Mouse (Mus musculus): Measurements from ENCODE around the gene Med13l. TPM values are rescaled to one million over a fixed set of nuclear protein-coding genes. Genes with fewer than 3 reads are reported as not detected.
"Not testable (repeated sequence)": the region's sequence is repeated elsewhere in the genome, so short reads cannot be mapped to it uniquely, and the experiment has no call there.

Gene Med13l
- polyA plus RNA-seq, 1 experiment from 2014 or later: 10.4 TPM

- Histone ChIP-seq H3K4me2 (ENCODE audit: low read depth, low read length) (no peak overlapping the region; the same call in 1 of the 2 replicates), H3K4me3 (replicated peaks; ENCODE audit: low read length) (0 out of 2 replicates have a peak overlapping the region, but pooled peaks have one; percentile 11), H3K27me3 (ENCODE audit: control insufficient read depth, insufficient read depth, low read length) (no peaks in the 10 kb centered on the region), H3K4me1 (ENCODE audit: control insufficient read depth, insufficient read depth, low read length) (peaks cover 45% of the 10 kb centered on the region), H3K27ac (ENCODE audit: low read length) (peak overlapping the region; percentile 62; the same call in 1 of the 2 replicates), H3K9me3 (replicated peaks; ENCODE audit: control insufficient read depth, low read length) (no peaks in the 10 kb centered on the region), H3K9ac (ENCODE audit: low read length) (no peak overlapping the region), H3K36me3 (ENCODE audit: control insufficient read depth, insufficient read depth, low read length) (no peaks in the 10 kb centered on the region)
- WGBS: 57% methylated on average over 4 of the region's 4 CpGs
- ATAC-seq (ENCODE audit: insufficient read depth, low FRiP score): peak; percentile 39; the same call in 1 of the 2 replicates
Observed at GRCm38 (mm10) chr5:118650007-118650548, 89.6 kb downstream of the Med13l start.

DNA sequence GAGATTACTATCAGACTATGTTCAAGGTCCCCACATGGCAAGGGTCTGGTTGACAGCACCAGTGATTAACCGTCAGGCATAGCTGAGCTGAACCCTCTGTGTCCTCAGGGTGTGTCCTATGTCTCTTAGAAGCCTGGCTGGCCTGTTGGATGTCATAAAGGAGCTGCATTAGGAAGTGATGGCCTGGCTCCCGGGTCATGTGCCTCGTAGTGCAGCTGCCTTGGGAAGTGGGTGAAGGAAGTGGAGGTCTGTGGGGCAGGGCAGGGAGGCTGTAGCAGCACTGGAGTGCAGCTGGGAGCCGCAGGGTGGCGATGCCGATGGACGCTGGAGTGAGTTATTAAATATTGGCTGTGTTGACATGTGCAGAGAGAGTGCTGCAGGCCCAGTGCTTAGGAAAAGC lies 90.3 kb downstream of the Med13l start:
- ATAC-seq (ENCODE audit: insufficient read depth, low FRiP score): no peak; the same call in 1 of the 2 replicates
- H3K27me3 ChIP-seq (ENCODE audit: control insufficient read depth, insufficient read depth, low read length): no peaks in the 10 kb centered on the region

GRCm38 (mm10) chr5:118652611-118653010 lies 92.1 kb downstream of the Med13l start:
- 90% methylated on average over 8 of the region's 8 CpGs for WGBS
- Histone ChIP-seq H3K36me3 (ENCODE audit: control insufficient read depth, insufficient read depth, low read length) (no peaks in the 10 kb centered on the region), H3K4me3 (replicated peaks; ENCODE audit: low read length) (no peak overlapping the region), H3K9me3 (replicated peaks; ENCODE audit: control insufficient read depth, low read length) (no peaks in the 10 kb centered on the region), H3K9ac (ENCODE audit: low read length) (no peak overlapping the region), H3K4me1 (ENCODE audit: control insufficient read depth, insufficient read depth, low read length) (peaks cover 29% of the 10 kb centered on the region), H3K27ac (ENCODE audit: low read length) (no peak overlapping the region), H3K27me3 (ENCODE audit: control insufficient read depth, insufficient read depth, low read length) (no peaks in the 10 kb centered on the region), H3K4me2 (ENCODE audit: low read depth, low read length) (no peak overlapping the region)
- ATAC-seq (ENCODE audit: insufficient read depth, low FRiP score): no peak

More for the DNA sequence above, 90.3 kb downstream of the Med13l start:
- no peaks in the 10 kb centered on the region for H3K9me3 ChIP-seq (replicated peaks; ENCODE audit: control insufficient read depth, low read length)
- no peak overlapping the region for H3K9ac ChIP-seq (ENCODE audit: low read length)
- no peak overlapping the region; the same call in 1 of the 2 replicates for H3K27ac ChIP-seq (ENCODE audit: low read length)
- H3K4me1 ChIP-seq (ENCODE audit: control insufficient read depth, insufficient read depth, low read length): peaks cover 41% of the 10 kb centered on the region
- no peaks in the 10 kb centered on the region for H3K36me3 ChIP-seq (ENCODE audit: control insufficient read depth, insufficient read depth, low read length)
- WGBS: 52% methylated on average over 7 of the region's 7 CpGs
- no peak overlapping the region for H3K4me3 ChIP-seq (replicated peaks; ENCODE audit: low read length)
- H3K4me2 ChIP-seq (ENCODE audit: low read depth, low read length): no peak overlapping the region

DNA sequence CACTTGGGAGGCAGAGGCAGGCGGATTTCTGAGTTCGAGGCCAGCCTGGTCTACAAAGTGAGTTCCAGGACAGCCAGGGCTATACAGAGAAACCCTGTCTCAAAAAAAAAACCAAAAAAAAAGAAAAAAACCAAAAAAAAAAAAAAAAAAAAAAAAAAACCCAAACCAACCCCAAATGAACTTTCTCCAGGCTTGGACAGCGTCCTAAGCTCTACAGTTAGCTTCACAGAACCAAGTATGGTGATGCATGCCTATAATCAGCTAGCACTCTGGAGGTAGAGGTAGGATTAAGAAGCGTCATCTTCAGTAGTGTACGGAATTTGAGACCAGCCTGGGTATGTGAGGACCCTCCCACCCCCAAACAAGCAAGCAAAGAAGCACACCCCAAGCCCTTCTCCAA lies 92.6 kb downstream of the Med13l start:
- not testable (repeated sequence) for H3K9ac ChIP-seq (ENCODE audit: low read length); H3K36me3 ChIP-seq (ENCODE audit: control insufficient read depth, insufficient read depth, low read length); H3K4me2 ChIP-seq (ENCODE audit: low read depth, low read length); H3K4me3 ChIP-seq (replicated peaks; ENCODE audit: low read length); H3K9me3 ChIP-seq (replicated peaks; ENCODE audit: control insufficient read depth, low read length); H3K27me3 ChIP-seq (ENCODE audit: control insufficient read depth, insufficient read depth, low read length); ATAC-seq (ENCODE audit: insufficient read depth, low FRiP score); H3K27ac ChIP-seq (ENCODE audit: low read length)
- H3K4me1 ChIP-seq (ENCODE audit: control insufficient read depth, insufficient read depth, low read length): peaks cover 24% of the 10 kb centered on the region
- WGBS: 89% methylated on average over 5 of the region's 5 CpGs

GRCm38 (mm10) chr5:118654599-118654998 lies 94.1 kb downstream of the Med13l start:
- H3K9ac ChIP-seq (ENCODE audit: low read length): no peak overlapping the region
- 76% methylated on average over 11 of the region's 11 CpGs for WGBS
- no peaks in the 10 kb centered on the region for H3K36me3 ChIP-seq (ENCODE audit: control insufficient read depth, insufficient read depth, low read length)
- H3K27me3 ChIP-seq (ENCODE audit: control insufficient read depth, insufficient read depth, low read length): no peaks in the 10 kb centered on the region
- H3K4me1 ChIP-seq (ENCODE audit: control insufficient read depth, insufficient read depth, low read length): peaks cover 23% of the 10 kb centered on the region
- H3K27ac ChIP-seq (ENCODE audit: low read length): no peak overlapping the region
- no peak overlapping the region for H3K4me3 ChIP-seq (replicated peaks; ENCODE audit: low read length)
- no peaks in the 10 kb centered on the region for H3K9me3 ChIP-seq (replicated peaks; ENCODE audit: control insufficient read depth, low read length)
- no peak overlapping the region for H3K4me2 ChIP-seq (ENCODE audit: low read depth, low read length)
- no peak for ATAC-seq (ENCODE audit: insufficient read depth, low FRiP score)

DNA sequence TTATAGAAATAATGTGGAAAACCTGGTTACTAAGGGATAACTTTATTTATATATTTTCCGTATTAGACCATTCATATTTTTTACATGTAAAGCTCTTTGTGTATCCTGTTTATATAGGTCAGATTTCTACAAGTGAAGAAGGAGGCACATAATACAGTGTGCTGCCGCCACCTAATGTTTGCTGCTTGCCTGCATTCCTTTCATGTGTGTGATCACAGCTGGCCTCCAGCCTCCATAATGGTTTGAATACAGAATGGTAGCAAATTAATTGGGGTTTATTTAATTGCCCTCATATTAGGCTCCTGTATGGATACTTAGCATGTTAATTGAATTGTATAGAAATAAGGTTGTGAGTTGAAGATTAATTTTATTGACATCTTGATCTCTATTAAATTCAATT lies 94.5 kb downstream of the Med13l start:
- Histone ChIP-seq H3K9ac (ENCODE audit: low read length) (no peak overlapping the region), H3K27ac (ENCODE audit: low read length) (no peak overlapping the region), H3K4me3 (replicated peaks; ENCODE audit: low read length) (no peak overlapping the region), H3K4me2 (ENCODE audit: low read depth, low read length) (no peak overlapping the region), H3K27me3 (ENCODE audit: control insufficient read depth, insufficient read depth, low read length) (no peaks in the 10 kb centered on the region), H3K9me3 (replicated peaks; ENCODE audit: control insufficient read depth, low read length) (no peaks in the 10 kb centered on the region), H3K36me3 (ENCODE audit: control insufficient read depth, insufficient read depth, low read length) (no peaks in the 10 kb centered on the region), H3K4me1 (ENCODE audit: control insufficient read depth, insufficient read depth, low read length) (peaks cover 21% of the 10 kb centered on the region)
- ATAC-seq (ENCODE audit: insufficient read depth, low FRiP score): no peak
- 27% methylated on average over 2 of the region's 2 CpGs for WGBS

- H3K4me2 ChIP-seq (ENCODE audit: low read depth, low read length): no peak overlapping the region
- no peaks in the 10 kb centered on the region for H3K27me3 ChIP-seq (ENCODE audit: control insufficient read depth, insufficient read depth, low read length)
- no peaks in the 10 kb centered on the region for H3K9me3 ChIP-seq (replicated peaks; ENCODE audit: control insufficient read depth, low read length)
- 59% methylated on average over 7 of the region's 7 CpGs for WGBS
- H3K27ac ChIP-seq (ENCODE audit: low read length): no peak overlapping the region; the same call in 1 of the 2 replicates
- no peaks in the 10 kb centered on the region for H3K36me3 ChIP-seq (ENCODE audit: control insufficient read depth, insufficient read depth, low read length)
- no peak overlapping the region for H3K4me3 ChIP-seq (replicated peaks; ENCODE audit: low read length)
- H3K4me1 ChIP-seq (ENCODE audit: control insufficient read depth, insufficient read depth, low read length): peaks cover 18% of the 10 kb centered on the region
- ATAC-seq (ENCODE audit: insufficient read depth, low FRiP score): no peak
- H3K9ac ChIP-seq (ENCODE audit: low read length): no peak overlapping the region
Observed at GRCm38 (mm10) chr5:118655428-118655827, 94.9 kb downstream of the Med13l start.

- 69% methylated on average over 6 of the region's 6 CpGs for WGBS
- Histone ChIP-seq H3K9ac (ENCODE audit: low read length) (no peak overlapping the region), H3K27ac (ENCODE audit: low read length) (no peak overlapping the region; the same call in 1 of the 2 replicates), H3K4me2 (ENCODE audit: low read depth, low read length) (no peak overlapping the region), H3K27me3 (ENCODE audit: control insufficient read depth, insufficient read depth, low read length) (no peaks in the 10 kb centered on the region), H3K9me3 (replicated peaks; ENCODE audit: control insufficient read depth, low read length) (no peaks in the 10 kb centered on the region), H3K36me3 (ENCODE audit: control insufficient read depth, insufficient read depth, low read length) (no peaks in the 10 kb centered on the region), H3K4me1 (ENCODE audit: control insufficient read depth, insufficient read depth, low read length) (peaks cover 13% of the 10 kb centered on the region), H3K4me3 (replicated peaks; ENCODE audit: low read length) (no peak overlapping the region)
- no peak for ATAC-seq (ENCODE audit: insufficient read depth, low FRiP score)
Observed at GRCm38 (mm10) chr5:118655966-118656365, 95.5 kb downstream of the Med13l start.

- Histone ChIP-seq H3K9me3 (replicated peaks; ENCODE audit: control insufficient read depth, low read length) (no peaks in the 10 kb centered on the region), H3K4me3 (replicated peaks; ENCODE audit: low read length) (no peak overlapping the region), H3K27me3 (ENCODE audit: control insufficient read depth, insufficient read depth, low read length) (no peaks in the 10 kb centered on the region), H3K27ac (ENCODE audit: low read length) (no peak overlapping the region), H3K4me2 (ENCODE audit: low read depth, low read length) (no peak overlapping the region), H3K4me1 (ENCODE audit: control insufficient read depth, insufficient read depth, low read length) (peaks cover 13% of the 10 kb centered on the region), H3K9ac (ENCODE audit: low read length) (no peak overlapping the region), H3K36me3 (ENCODE audit: control insufficient read depth, insufficient read depth, low read length) (no peaks in the 10 kb centered on the region)
- WGBS: 83% methylated on average over 7 of the region's 7 CpGs
- ATAC-seq (ENCODE audit: insufficient read depth, low FRiP score): no peak
Observed at GRCm38 (mm10) chr5:118658256-118658837, 97.9 kb downstream of the Med13l start.
